Mouse (Mus musculus) midbrain, embryonic 10.5 days (tissue): ENCODE measurements around the gene Rxfp3. TPM values are rescaled to one million over a fixed set of nuclear protein-coding genes. Genes with fewer than 3 reads are reported as not detected.

ENCODE experiments used
- DNase-seq: peaks from one replicate; pipeline ENCODE4 v3.0.0-alpha.2; 2017; ENCODE audit warnings: low spot score
- H3K27ac ChIP-seq: fragments of 300-500 bp; sonication (generic); replicated peaks from 2 replicates; pipeline ENCODE4 v1.5.1; 2016; ENCODE audit warnings: mild to moderate bottlenecking
- H3K27me3 ChIP-seq: fragments of 300-500 bp; sonication (generic); 2 replicates; pipeline ENCODE4 v1.6.1; 2016; ENCODE audit warnings: low read depth, mild to moderate bottlenecking; ENCODE audit not compliant: poor library complexity, severe bottlenecking
- H3K36me3 ChIP-seq: fragments of 300-500 bp; sonication (generic); 2 replicates; pipeline ENCODE4 v1.6.1; 2016; ENCODE audit warnings: mild to moderate bottlenecking, moderate library complexity
- H3K4me1 ChIP-seq: fragments of 300-500 bp; sonication (generic); 2 replicates; pipeline ENCODE4 v1.6.1; 2016
- H3K4me3 ChIP-seq: fragments of 300-500 bp; sonication (generic); 2 replicates; pipeline ENCODE4 v1.5.1; 2016; ENCODE audit warnings: mild to moderate bottlenecking, moderate library complexity
- H3K9me3 ChIP-seq: fragments of 300-500 bp; sonication (generic); replicated peaks from 2 replicates; pipeline ENCODE4 v1.6.1; 2016; ENCODE audit warnings: mild to moderate bottlenecking
- WGBS: fragments of 180-500 bp; shearing (Covaris S2); methylation state at CpG from one replicate; pipeline ENCODE4 v1.1.7; 2016; 5-methylcytosine and 5-hydroxymethylcytosine counted together
- polyA plus RNA-seq: library from polyadenylated mRNA; unstranded; fragments of >200 nt; fragmentation: Nextera tagmentation; extraction: Ambion mirVana; gene quantifications from 2 replicates; pipeline ENCODE4 v1.2.1, GENCODE M21; 2016

The Rxfp3 gene
- polyA plus RNA-seq, 1 experiment from 2014 or later: 0.33 TPM

GRCm38 (mm10) chr15:11054440-11055080 lies 16.8 kb upstream of the Rxfp3 start:
- H3K36me3 ChIP-seq: no peaks in the 10 kb centered on the region
- no peak for DNase-seq
- H3K4me3 ChIP-seq: no peak overlapping the region
- WGBS: 81% methylated on average over 7 of the region's 7 CpGs
- no peak overlapping the region for H3K27ac ChIP-seq
- peaks cover 36% of the 10 kb centered on the region for H3K27me3 ChIP-seq
- H3K4me1 ChIP-seq: peaks cover 18% of the 10 kb centered on the region
- no peaks in the 10 kb centered on the region for H3K9me3 ChIP-seq

- Histone ChIP-seq H3K4me3 (no peak overlapping the region), H3K27ac (0 out of 2 replicates have a peak overlapping the region, but pooled peaks have one; percentile 23), H3K36me3 (no peaks in the 10 kb centered on the region), H3K4me1 (peaks cover 18% of the 10 kb centered on the region), H3K27me3 (peaks cover 35% of the 10 kb centered on the region), H3K9me3 (no peaks in the 10 kb centered on the region)
- WGBS: 41% methylated on average over 10 of the region's 10 CpGs
- peak; percentile 46 for DNase-seq
Observed at GRCm38 (mm10) chr15:11053678-11054439, 16.1 kb upstream of the Rxfp3 start.

- DNase-seq: no peak
- 90% methylated on average over 5 of the region's 5 CpGs for WGBS
- no peak overlapping the region for H3K27ac ChIP-seq
- H3K9me3 ChIP-seq: no peaks in the 10 kb centered on the region
- H3K4me1 ChIP-seq: peaks cover 5% of the 10 kb centered on the region
- no peak overlapping the region for H3K4me3 ChIP-seq
- H3K27me3 ChIP-seq: peaks cover 21% of the 10 kb centered on the region
- no peaks in the 10 kb centered on the region for H3K36me3 ChIP-seq
Observed at GRCm38 (mm10) chr15:11042828-11043227, 5.0 kb upstream of the Rxfp3 start.

- peaks cover 21% of the 10 kb centered on the region for H3K4me1 ChIP-seq
- H3K9me3 ChIP-seq: no peaks in the 10 kb centered on the region
- DNase-seq: no peak
- 85% methylated on average over 2 of the region's 2 CpGs for WGBS
- peaks cover 37% of the 10 kb centered on the region for H3K27me3 ChIP-seq
- no peak overlapping the region for H3K4me3 ChIP-seq
- H3K36me3 ChIP-seq: no peaks in the 10 kb centered on the region
- no peak overlapping the region for H3K27ac ChIP-seq
Observed at GRCm38 (mm10) chr15:11041229-11041628, 3.4 kb upstream of the Rxfp3 start.

- no peaks in the 10 kb centered on the region for H3K9me3 ChIP-seq
- no peaks in the 10 kb centered on the region for H3K36me3 ChIP-seq
- H3K27me3 ChIP-seq: peaks cover 49% of the 10 kb centered on the region
- H3K27ac ChIP-seq: no peak overlapping the region
- H3K4me1 ChIP-seq: peaks cover 29% of the 10 kb centered on the region
- DNase-seq: no peak
- WGBS: 70% methylated on average over 5 of the region's 5 CpGs
- H3K4me3 ChIP-seq: no peak overlapping the region
Observed at GRCm38 (mm10) chr15:11040067-11040466, 2.3 kb upstream of the Rxfp3 start.

GRCm38 (mm10) chr15:11038476-11038875 lies 685 bp upstream of the Rxfp3 start:
- WGBS: 5% methylated on average over 12 of the region's 12 CpGs
- H3K36me3 ChIP-seq: no peaks in the 10 kb centered on the region
- H3K4me1 ChIP-seq: peaks cover 29% of the 10 kb centered on the region
- no peaks in the 10 kb centered on the region for H3K9me3 ChIP-seq
- H3K27ac ChIP-seq: no peak overlapping the region
- DNase-seq: peak; percentile 49
- H3K27me3 ChIP-seq: peaks cover 65% of the 10 kb centered on the region
- no peak overlapping the region for H3K4me3 ChIP-seq

GRCm38 (mm10) chr15:11037376-11037695 lies 455 bp downstream of the Rxfp3 start:
- peak; percentile 25 for DNase-seq
- WGBS: 3% methylated on average over 8 of the region's 8 CpGs
- peaks cover 70% of the 10 kb centered on the region for H3K27me3 ChIP-seq

GRCm38 (mm10) chr15:11036535-11037375 lies 1.0 kb downstream of the Rxfp3 start:
- Histone ChIP-seq H3K9me3 (no peaks in the 10 kb centered on the region), H3K27me3 (peaks cover 70% of the 10 kb centered on the region), H3K4me3 (peak overlapping the region; percentile 53), H3K4me1 (peaks cover 32% of the 10 kb centered on the region), H3K36me3 (no peaks in the 10 kb centered on the region), H3K27ac (no peak overlapping the region)
- WGBS: 2% methylated on average over 49 of the region's 49 CpGs
- peak; percentile 37 for DNase-seq

More at GRCm38 (mm10) chr15:11037376-11037695, 455 bp downstream of the Rxfp3 start:
- no peaks in the 10 kb centered on the region for H3K9me3 ChIP-seq
- H3K36me3 ChIP-seq: no peaks in the 10 kb centered on the region
- no peak overlapping the region for H3K27ac ChIP-seq
- peak overlapping the region; percentile 53 for H3K4me3 ChIP-seq
- H3K4me1 ChIP-seq: peaks cover 32% of the 10 kb centered on the region

- DNase-seq: peak; percentile 31
- Histone ChIP-seq H3K9me3 (no peaks in the 10 kb centered on the region), H3K36me3 (no peaks in the 10 kb centered on the region), H3K4me3 (peak overlapping the region; percentile 53), H3K27ac (no peak overlapping the region), H3K4me1 (peaks cover 32% of the 10 kb centered on the region), H3K27me3 (peaks cover 70% of the 10 kb centered on the region)
- 7% methylated on average over 34 of the region's 34 CpGs for WGBS
Observed at GRCm38 (mm10) chr15:11035947-11036474, 1.8 kb downstream of the Rxfp3 start.

GRCm38 (mm10) chr15:11030188-11030587 lies 7.6 kb downstream of the Rxfp3 start:
- H3K27ac ChIP-seq: no peak overlapping the region
- peaks cover 23% of the 10 kb centered on the region for H3K27me3 ChIP-seq
- no peak overlapping the region for H3K4me3 ChIP-seq
- peaks cover 3% of the 10 kb centered on the region; the same call in 1 of the 2 replicates for H3K4me1 ChIP-seq
- no peak for DNase-seq
- no peaks in the 10 kb centered on the region for H3K36me3 ChIP-seq
- 77% methylated on average over 3 of the region's 3 CpGs for WGBS
- H3K9me3 ChIP-seq: no peaks in the 10 kb centered on the region

- Histone ChIP-seq H3K9me3 (no peaks in the 10 kb centered on the region), H3K4me1 (no peaks in the 10 kb centered on the region), H3K27me3 (no peaks in the 10 kb centered on the region), H3K27ac (no peak overlapping the region), H3K4me3 (no peak overlapping the region), H3K36me3 (no peaks in the 10 kb centered on the region)
- WGBS: 84% methylated on average over 4 of the region's 4 CpGs
- no peak for DNase-seq
Observed at GRCm38 (mm10) chr15:11026801-11027561, 10.8 kb downstream of the Rxfp3 start.

GRCm38 (mm10) chr15:11014931-11015330 lies 22.9 kb downstream of the Rxfp3 start:
- 10% methylated on average over 2 of the region's 2 CpGs for WGBS

More at GRCm38 (mm10) chr15:11014931-11015330, 22.9 kb downstream of the Rxfp3 start:
- Histone ChIP-seq H3K36me3 (no peaks in the 10 kb centered on the region), H3K27me3 (no peaks in the 10 kb centered on the region), H3K27ac (no peak overlapping the region), H3K4me1 (no peaks in the 10 kb centered on the region), H3K9me3 (no peaks in the 10 kb centered on the region), H3K4me3 (no peak overlapping the region)
- no peak for DNase-seq
